Mouse (Mus musculus) stomach, postnatal 0 days (tissue): ENCODE results near the gene Apbb2.

Experiments used
- CTCF ChIP-seq: IDR thresholded peaks from 2 replicates; pipeline ENCODE4 v1.5.1; 2016; ENCODE audit warnings: antibody characterized with exemption, low read depth, mild to moderate bottlenecking, moderate library complexity
- EP300 ChIP-seq: optimal IDR thresholded peaks from 2 replicates; pipeline ENCODE3; 2016; ENCODE audit warnings: antibody characterized with exemption

- no peak for TF ChIP-seq CTCF
- TF ChIP-seq EP300: no peak
Measured at GRCm38 (mm10) chr5:66643260-66643659, 24.7 kb upstream of the Apbb2 start.
